Mouse (Mus musculus): ENCODE measurements around the gene Zfp583.
"Not testable (repeated sequence)": the region's sequence is repeated elsewhere in the genome, so short reads cannot be mapped to it uniquely, and the experiment has no call there.

The Zfp583 gene

GRCm38 (mm10) chr7:6331233-6331956 is at the start of gene Zfp583:
Zfp583 (minus strand) TSS chr7:6331285.
- peak; percentile 83 for DNase-seq (ENCODE audit: low read depth, low spot score)

DNA sequence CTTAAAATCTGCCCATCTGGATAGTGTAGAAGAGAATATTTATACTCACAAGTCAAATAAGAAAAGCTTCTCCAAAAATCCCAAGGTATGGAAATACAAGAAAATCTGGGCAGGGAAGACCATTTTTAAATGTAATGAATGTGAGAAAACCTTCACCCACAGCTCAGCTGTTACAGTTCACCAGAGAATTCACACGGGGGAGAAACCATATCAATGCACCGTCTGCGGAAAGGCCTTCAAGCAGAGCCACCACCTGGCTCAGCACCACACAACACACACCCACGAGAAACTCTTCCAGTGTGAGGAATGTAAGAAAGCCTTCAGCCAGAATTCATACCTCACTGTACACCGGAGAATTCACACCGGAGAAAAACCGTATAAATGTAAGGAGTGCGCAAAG is 47.4 kb upstream of the Zfp583 start:
- no peak for DNase-seq (ENCODE audit: low read depth, low spot score)

- DNase-seq (ENCODE audit: low read depth, low spot score) = no peak
Measured at GRCm38 (mm10) chr7:6372993-6373392, 41.9 kb upstream of the Zfp583 start.

DNA sequence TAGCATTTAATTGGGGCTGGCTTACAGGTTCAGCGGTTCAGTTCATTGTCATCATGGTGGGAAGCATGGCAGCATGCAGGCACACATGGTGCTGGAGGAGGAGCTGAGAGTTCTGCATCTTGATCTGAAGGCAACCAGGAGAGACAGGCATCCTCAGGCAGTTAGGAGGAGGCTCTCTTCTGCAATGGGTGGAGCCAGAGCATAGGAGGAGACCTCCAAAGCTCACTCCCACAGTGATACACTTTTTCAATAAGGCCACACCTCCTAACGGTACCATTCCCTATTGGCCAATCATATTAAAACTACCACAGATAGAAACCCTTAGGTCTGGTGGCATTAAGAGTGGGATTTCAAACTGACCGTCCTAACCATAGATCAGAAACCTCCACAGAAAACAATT is 38.4 kb upstream of the Zfp583 start:
- DNase-seq (ENCODE audit: low read depth, low spot score) = no peak

DNA sequence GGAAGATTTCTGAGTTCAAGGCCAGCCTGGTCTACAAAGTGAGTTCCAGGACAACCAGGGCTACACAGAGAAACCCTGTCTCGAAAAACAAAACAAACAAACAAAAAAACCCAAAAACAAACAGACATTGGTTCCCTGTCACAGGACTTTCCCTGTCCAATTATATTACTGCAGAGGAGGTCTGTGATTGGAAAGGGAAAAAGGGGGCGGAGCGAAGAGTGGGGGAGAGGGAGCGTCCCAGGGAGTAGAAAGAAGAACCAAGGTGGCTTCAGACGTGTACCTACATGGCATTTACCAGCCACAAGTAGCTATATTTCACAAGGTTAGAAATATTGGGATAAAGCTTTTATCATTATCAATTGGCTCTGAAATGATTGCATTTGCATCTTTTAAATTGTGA is 37.1 kb upstream of the Zfp583 start:
- not testable (repeated sequence) for DNase-seq (ENCODE audit: low read depth, low spot score)

DNA sequence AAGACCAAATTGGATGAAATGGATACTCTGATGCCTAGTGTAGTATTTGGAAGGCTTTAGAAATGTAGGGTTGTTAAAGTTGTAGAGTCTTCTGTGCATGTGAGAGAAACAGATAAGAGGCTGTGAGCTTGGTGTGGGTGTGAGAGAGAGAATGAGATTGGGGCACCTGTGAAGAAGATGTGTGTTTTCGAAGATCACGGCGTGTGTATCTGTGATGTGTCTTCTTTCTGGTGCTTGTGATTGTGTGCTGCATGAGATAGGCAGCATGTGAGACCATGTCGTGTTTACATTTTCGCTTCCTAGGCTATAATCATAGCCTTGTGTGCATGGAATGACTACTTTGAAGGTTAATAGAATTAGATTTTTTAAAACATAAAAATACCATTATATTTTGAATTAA is 36.1 kb upstream of the Zfp583 start:
- no peak for DNase-seq (ENCODE audit: low read depth, low spot score)

- no peak for DNase-seq (ENCODE audit: low read depth, low spot score)
Measured at GRCm38 (mm10) chr7:6364761-6365160, 33.7 kb upstream of the Zfp583 start.

GRCm38 (mm10) chr7:6363047-6363488 is 32.0 kb upstream of the Zfp583 start, which contains the start of gene Zfp78:
Zfp78 (plus strand) TSS chr7:6363280.
- DNase-seq (ENCODE audit: low read depth, low spot score) = peak; percentile 88

DNA sequence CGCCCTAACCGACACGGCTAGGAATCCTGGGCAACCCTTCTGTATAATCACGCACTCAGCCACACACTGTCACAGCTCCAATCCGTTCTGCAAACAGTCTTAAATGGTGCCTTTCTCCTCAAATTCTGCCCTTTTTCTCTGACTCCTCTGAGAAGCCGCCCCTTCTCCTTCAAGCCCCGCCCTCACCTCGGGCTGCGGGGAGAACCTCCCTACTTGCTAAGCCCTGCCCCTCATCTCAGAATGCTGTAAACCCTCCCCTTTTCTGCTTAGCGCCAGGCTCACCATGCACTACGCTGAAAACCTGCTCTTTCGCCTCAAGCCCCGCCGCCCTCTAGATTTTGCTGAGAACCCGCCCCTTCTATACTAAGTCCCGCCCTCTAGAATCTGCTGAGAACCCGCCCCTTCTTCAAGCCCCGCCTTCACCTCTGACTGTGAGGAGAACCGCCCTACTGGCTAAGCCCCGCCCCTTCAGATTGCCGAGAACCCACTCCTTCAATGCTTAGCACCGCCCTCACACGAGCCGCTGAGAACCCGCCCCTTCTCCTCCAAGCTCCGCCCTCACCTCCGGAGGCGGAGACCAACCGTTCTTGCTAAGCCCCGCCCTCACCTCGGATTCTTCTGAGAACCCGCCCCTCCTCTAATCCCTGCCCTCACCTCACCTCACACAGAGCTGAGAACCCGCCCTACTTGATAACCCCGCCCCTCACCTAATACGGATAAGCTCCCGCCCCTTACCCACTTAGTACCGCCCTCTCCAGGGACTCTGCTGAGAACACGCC is 31.4 kb upstream of the Zfp583 start:
- DNase-seq (ENCODE audit: low read depth, low spot score) = peak; percentile 94

DNA sequence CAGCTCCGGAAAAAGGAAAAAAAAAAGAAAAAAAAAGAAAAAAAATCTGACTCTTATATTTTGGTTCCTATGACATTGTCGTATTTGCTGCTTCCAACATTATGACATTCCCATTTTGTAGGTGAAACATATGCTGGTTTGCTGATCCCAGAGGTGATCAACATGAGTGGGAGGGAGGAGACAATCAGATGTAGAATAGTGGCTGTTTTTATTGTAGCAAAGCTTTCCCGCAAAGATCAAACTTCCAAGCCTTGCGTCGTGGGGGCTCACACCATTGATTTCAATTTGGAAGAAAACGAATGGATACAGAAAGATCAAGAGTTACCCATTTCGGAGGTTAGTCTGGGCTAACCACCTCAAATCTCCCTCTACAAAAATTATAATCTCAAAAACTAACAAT is 30.7 kb upstream of the Zfp583 start:
- DNase-seq (ENCODE audit: low read depth, low spot score) = no peak

DNA sequence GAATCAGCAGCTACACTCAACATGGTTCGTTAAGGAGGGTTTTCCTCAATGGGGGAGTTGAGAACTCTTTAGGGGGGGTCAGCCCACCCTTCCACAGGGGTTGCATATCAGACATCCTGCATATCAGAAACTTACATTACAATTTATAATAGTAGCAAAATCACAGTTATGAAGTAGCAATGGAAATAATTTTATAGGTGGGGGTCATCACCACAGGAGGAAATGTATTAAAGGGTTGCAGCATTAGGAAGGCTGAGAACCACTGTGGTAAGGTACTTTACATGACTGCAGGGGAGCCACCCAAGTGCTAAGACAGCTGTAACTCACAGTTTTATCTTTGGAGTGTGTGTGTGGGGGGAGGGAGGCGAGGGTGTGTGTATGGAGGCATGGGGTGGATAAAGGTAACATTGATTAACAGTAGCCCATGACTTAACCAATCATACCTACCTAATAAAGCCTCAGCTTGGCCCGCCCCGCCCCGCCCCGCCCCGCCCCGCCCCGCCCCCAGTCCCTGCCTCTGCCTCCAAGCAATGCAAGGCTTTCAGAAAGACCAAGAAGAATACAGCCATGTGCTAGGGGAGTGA is 29.5 kb upstream of the Zfp583 start:
- no peak for DNase-seq (ENCODE audit: low read depth, low spot score)

GRCm38 (mm10) chr7:6358937-6359590 is 28.0 kb upstream of the Zfp583 start:
- peak; percentile 75 for DNase-seq (ENCODE audit: low read depth, low spot score)

GRCm38 (mm10) chr7:6358121-6358520 is 27.0 kb upstream of the Zfp583 start:
- no peak for DNase-seq (ENCODE audit: low read depth, low spot score)

DNA sequence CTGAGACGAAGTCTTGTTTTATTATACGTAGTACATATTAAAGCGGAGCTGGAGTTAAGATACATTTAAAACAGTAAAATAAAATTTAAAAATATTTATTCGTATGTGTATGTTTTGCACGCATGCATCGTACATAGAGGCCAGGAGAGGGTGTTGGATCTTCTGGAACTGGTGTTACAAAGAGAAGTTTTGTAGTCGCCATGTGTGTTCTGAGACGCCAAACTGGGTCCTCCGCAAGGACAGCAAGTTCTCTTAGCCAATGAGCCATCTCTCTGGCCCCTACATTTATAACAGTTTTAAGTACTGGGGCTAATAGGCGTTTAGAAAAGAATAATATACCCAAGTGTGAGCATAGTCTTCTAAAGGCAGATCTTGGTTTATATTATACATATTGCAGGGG is 13.0 kb upstream of the Zfp583 start:
- no peak for DNase-seq (ENCODE audit: low read depth, low spot score)

DNA sequence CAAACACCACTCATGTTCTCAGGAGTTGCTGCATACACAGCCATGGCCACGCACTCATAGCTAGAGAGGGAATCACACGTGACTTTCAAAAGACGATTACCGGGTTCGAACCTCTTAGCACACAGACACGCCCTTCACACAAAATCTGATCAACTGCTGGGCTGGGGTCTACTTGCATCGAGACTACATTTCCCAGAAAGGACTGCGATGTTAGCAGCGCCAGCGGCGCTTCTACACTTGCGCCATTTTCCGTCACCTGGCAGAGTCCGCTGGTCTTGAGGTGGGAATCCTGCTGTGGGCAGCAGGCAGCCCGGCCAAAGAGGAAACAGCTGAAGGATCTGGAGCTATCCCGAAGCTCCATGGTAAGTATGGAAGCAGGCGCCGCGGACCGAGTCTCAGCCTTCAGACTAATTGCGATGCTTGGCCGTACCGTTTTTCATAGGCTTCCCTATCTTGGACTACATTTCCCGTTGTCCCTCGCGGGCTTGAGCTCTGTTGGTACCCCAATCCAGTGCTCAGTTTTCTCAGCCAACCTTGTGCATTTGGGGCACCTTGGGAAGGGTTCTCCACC is 12.5 kb upstream of the Zfp583 start, which contains the start of gene Gm3854:
Gm3854 (plus strand) TSS at position 259 of the 571 bp plus-strand sequence.
- peak; percentile 67 for DNase-seq (ENCODE audit: low read depth, low spot score)

GRCm38 (mm10) chr7:6339865-6340264 is 8.8 kb upstream of the Zfp583 start:
- DNase-seq (ENCODE audit: low read depth, low spot score) = no peak

GRCm38 (mm10) chr7:6330458-6331232 is 440 bp downstream of the Zfp583 start:
- DNase-seq (ENCODE audit: low read depth, low spot score) = no peak

DNA sequence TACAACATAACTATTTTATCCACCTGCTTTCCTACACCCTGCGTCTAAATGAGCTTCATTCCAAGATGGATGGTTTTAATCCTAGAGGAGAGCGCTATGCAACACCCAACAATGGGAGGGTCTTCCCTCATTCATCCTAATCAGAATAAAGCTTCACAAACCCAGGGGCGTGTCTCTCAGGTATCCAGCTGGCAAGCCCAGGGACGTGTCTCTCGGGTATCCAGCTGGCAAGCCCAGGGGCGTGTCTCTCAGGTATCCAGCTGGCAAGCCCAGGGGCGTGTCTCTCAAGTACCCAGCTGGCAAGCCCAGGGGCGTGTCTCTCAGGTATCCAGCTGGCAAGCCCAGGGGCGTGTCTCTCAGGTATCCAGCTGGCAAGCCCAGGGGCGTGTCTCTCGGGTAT is 30.3 kb downstream of the Zfp583 start:
- DNase-seq (ENCODE audit: low read depth, low spot score) = not testable (repeated sequence)

DNA sequence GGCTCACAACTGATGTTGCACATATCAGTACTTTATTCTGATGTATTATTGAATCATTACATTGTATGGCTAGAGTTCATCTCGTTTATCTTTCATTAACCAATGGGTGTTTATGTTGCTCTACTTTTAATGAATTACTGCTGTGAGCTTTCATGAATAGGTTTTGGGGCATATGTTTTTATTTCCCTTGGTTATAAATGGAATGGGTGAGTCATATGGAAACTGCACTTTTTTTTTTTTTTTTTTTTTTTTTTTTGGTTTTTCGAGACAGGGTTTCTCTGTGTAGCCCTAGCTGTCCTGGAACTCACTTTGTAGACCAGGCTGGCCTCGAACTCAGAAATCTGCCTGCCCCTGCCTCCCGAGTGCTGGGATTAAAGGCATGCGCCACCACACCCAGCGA is 40.0 kb downstream of the Zfp583 start:
- DNase-seq (ENCODE audit: low read depth, low spot score) = not testable (repeated sequence)

GRCm38 (mm10) chr7:6286921-6287531 is 44.1 kb downstream of the Zfp583 start:
- no peak for DNase-seq (ENCODE audit: low read depth, low spot score)
